Mouse (Mus musculus): Measurements from ENCODE around the gene Poc1b. TPM values are rescaled to one million over a fixed set of nuclear protein-coding genes. Genes with fewer than 3 reads are reported as not detected.

The Poc1b gene
- polyA plus RNA-seq, 1 experiment from 2014 or later, result 6.7 TPM

GRCm38 (mm10) chr10:99164871-99165477 lies 58.1 kb downstream of the Poc1b start:
- DNase-seq (ENCODE audit: low spot score) (peak; percentile 30), ATAC-seq (ENCODE audit: low FRiP score, low TSS enrichment) (peak; percentile 60; the same call in 1 of the 2 replicates)
- no peaks in the 10 kb centered on the region for H3K27me3 ChIP-seq (ENCODE audit: control insufficient read depth, insufficient read depth, low read length)
- H3K9ac ChIP-seq (ENCODE audit: low read length), result no peak overlapping the region
- no peaks in the 10 kb centered on the region for H3K4me1 ChIP-seq (replicated peaks; ENCODE audit: control insufficient read depth, insufficient read depth)
- H3K36me3 ChIP-seq (ENCODE audit: control insufficient read depth, insufficient read depth, low read length), result no peaks in the 10 kb centered on the region
- no peaks in the 10 kb centered on the region for H3K9me3 ChIP-seq (ENCODE audit: control insufficient read depth, low read length)
- peak; percentile 76 for TF ChIP-seq CTCF (IDR thresholded peaks at IDR 0.05; ENCODE audit: low read depth)
- TF ChIP-seq EP300 (optimal IDR thresholded peaks at IDR 0.05), result no peak
- no peak overlapping the region for H3K27ac ChIP-seq (replicated peaks)
- H3K4me2 ChIP-seq (replicated peaks; ENCODE audit: low read depth), result peak overlapping the region; percentile 24; the same call in 1 of the 2 replicates
- 30% methylated on average over 13 of the region's 13 CpGs for WGBS
- H3K4me3 ChIP-seq (ENCODE audit: low read depth, low read length), result no peak overlapping the region

- H3K27me3 ChIP-seq (ENCODE audit: control insufficient read depth, insufficient read depth, low read length), result no peaks in the 10 kb centered on the region
- H3K4me2 ChIP-seq (replicated peaks; ENCODE audit: low read depth), result no peak overlapping the region
- H3K4me3 ChIP-seq (ENCODE audit: low read depth, low read length), result no peak overlapping the region
- no peaks in the 10 kb centered on the region for H3K36me3 ChIP-seq (ENCODE audit: control insufficient read depth, insufficient read depth, low read length)
- peak; percentile 38 for DNase-seq (ENCODE audit: low spot score)
- TF ChIP-seq CTCF (IDR thresholded peaks at IDR 0.05; ENCODE audit: low read depth), result peak; percentile 54
- TF ChIP-seq EP300 (optimal IDR thresholded peaks at IDR 0.05), result no peak
- 48% methylated on average over 7 of the region's 7 CpGs for WGBS
- peak; percentile 22; the same call in 1 of the 2 replicates for ATAC-seq (ENCODE audit: low FRiP score, low TSS enrichment)
- no peaks in the 10 kb centered on the region for H3K9me3 ChIP-seq (ENCODE audit: control insufficient read depth, low read length)
- H3K9ac ChIP-seq (ENCODE audit: low read length), result no peak overlapping the region
- H3K4me1 ChIP-seq (replicated peaks; ENCODE audit: control insufficient read depth, insufficient read depth), result no peaks in the 10 kb centered on the region
- 0 out of 2 replicates have a peak overlapping the region, but pooled peaks have one; percentile 8 for H3K27ac ChIP-seq (replicated peaks)
Observed at GRCm38 (mm10) chr10:99165751-99166282, 59.0 kb downstream of the Poc1b start.

GRCm38 (mm10) chr10:99166392-99166791 lies 59.6 kb downstream of the Poc1b start:
- TF ChIP-seq EP300 (optimal IDR thresholded peaks at IDR 0.05), result no peak
- TF ChIP-seq CTCF (IDR thresholded peaks at IDR 0.05; ENCODE audit: low read depth), result peak; percentile 66
- Histone ChIP-seq H3K27ac (replicated peaks) (no peak overlapping the region), H3K9ac (ENCODE audit: low read length) (no peak overlapping the region), H3K4me3 (ENCODE audit: low read depth, low read length) (no peak overlapping the region), H3K4me2 (replicated peaks; ENCODE audit: low read depth) (no peak overlapping the region), H3K36me3 (ENCODE audit: control insufficient read depth, insufficient read depth, low read length) (no peaks in the 10 kb centered on the region), H3K4me1 (replicated peaks; ENCODE audit: control insufficient read depth, insufficient read depth) (no peaks in the 10 kb centered on the region), H3K9me3 (ENCODE audit: control insufficient read depth, low read length) (no peaks in the 10 kb centered on the region), H3K27me3 (ENCODE audit: control insufficient read depth, insufficient read depth, low read length) (no peaks in the 10 kb centered on the region)
- no peak for ATAC-seq (ENCODE audit: low FRiP score, low TSS enrichment)
- DNase-seq (ENCODE audit: low spot score), result no peak
- 57% methylated on average over 3 of the region's 3 CpGs for WGBS

DNA sequence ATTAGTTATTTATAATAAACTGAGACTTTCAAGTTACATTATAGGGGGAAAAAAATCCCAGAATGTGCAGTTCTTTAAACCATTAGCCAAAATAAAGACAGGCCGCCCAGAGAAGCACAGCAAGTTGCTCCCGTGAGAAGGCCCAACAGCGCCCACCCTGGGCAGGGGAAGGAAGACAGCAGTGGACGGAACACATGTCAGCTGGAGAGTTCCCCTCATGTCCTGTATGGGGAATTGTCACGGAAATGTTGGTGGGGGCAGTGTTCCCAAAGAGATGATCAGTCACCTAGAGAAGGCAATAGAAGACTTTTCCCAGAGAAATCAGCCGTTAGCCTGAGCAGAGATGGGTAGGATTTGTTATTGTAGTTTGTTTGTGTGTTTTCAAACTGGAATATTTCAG lies 61.6 kb downstream of the Poc1b start:
- no peak overlapping the region for H3K4me2 ChIP-seq (replicated peaks; ENCODE audit: low read depth)
- TF ChIP-seq EP300 (optimal IDR thresholded peaks at IDR 0.05) (no peak), CTCF (IDR thresholded peaks at IDR 0.05; ENCODE audit: low read depth) (peak; percentile 50)
- no peaks in the 10 kb centered on the region for H3K36me3 ChIP-seq (ENCODE audit: control insufficient read depth, insufficient read depth, low read length)
- peaks cover 4% of the 10 kb centered on the region; the same call in 1 of the 2 replicates for H3K4me1 ChIP-seq (replicated peaks; ENCODE audit: control insufficient read depth, insufficient read depth)
- peak; percentile 25 for DNase-seq (ENCODE audit: low spot score)
- no peak for ATAC-seq (ENCODE audit: low FRiP score, low TSS enrichment)
- H3K27me3 ChIP-seq (ENCODE audit: control insufficient read depth, insufficient read depth, low read length), result no peaks in the 10 kb centered on the region
- no peak overlapping the region for H3K27ac ChIP-seq (replicated peaks)
- 71% methylated on average over 6 of the region's 6 CpGs for WGBS
- no peak overlapping the region for H3K4me3 ChIP-seq (ENCODE audit: low read depth, low read length)
- H3K9me3 ChIP-seq (ENCODE audit: control insufficient read depth, low read length), result no peaks in the 10 kb centered on the region
- H3K9ac ChIP-seq (ENCODE audit: low read length), result no peak overlapping the region

DNA sequence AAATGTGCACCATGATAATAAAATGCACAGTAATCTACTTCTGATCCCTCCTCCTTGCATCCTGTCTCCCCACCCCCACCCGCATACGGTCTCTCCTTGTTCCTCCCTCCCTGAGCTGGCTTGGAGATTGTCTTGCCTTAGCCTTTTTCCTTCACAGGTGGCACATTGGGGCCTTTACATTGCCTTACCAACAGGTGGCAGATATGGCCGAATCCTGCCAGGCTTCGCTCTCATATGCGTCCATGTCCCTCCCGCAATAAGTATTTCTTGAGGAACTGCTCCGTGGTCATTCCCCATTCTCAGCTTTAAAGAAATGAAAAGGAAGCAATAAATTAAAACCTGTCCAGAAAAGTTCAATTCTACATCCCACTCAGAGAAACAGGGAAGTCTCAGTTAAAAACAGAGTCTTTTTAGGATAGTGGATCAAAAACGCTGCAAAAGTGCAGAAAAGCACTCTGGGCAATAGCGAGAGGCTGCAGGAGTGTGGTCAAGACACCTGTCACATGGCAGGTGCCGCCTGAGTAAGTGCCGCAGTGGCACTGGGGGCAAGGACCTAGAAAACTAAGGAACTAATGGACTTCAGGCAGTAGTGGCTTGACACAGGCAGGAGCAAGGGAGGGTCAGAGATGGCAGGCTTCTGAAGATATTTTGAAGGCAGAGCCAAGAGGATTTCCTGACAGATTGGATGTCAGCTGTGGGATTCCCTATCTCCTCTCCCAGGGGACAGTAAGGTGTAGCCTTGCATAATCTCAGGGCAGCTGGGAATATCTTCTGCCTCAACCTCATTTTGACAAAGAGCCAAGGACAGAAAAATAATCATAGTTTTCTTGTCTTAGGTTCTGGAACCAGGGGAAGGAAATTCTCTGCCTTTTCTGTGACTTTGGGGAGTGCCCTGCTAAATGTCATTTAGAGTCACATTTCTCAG lies 62.3 kb downstream of the Poc1b start:
- peaks cover 4% of the 10 kb centered on the region; the same call in 1 of the 2 replicates for H3K4me1 ChIP-seq (replicated peaks; ENCODE audit: control insufficient read depth, insufficient read depth)
- ATAC-seq (ENCODE audit: low FRiP score, low TSS enrichment), result 0 out of 2 replicates have a peak, but pooled peaks have one; percentile 13
- WGBS, result 60% methylated on average over 11 of the region's 11 CpGs
- H3K9ac ChIP-seq (ENCODE audit: low read length), result no peak overlapping the region
- peak overlapping the region; percentile 76 for H3K27ac ChIP-seq (replicated peaks)
- H3K9me3 ChIP-seq (ENCODE audit: control insufficient read depth, low read length), result no peaks in the 10 kb centered on the region
- no peak overlapping the region for H3K4me3 ChIP-seq (ENCODE audit: low read depth, low read length)
- no peaks in the 10 kb centered on the region for H3K36me3 ChIP-seq (ENCODE audit: control insufficient read depth, insufficient read depth, low read length)
- peak; percentile 33 for DNase-seq (ENCODE audit: low spot score)
- H3K4me2 ChIP-seq (replicated peaks; ENCODE audit: low read depth), result 0 out of 2 replicates have a peak overlapping the region, but pooled peaks have one; percentile 2
- TF ChIP-seq EP300 (optimal IDR thresholded peaks at IDR 0.05) (no peak), CTCF (IDR thresholded peaks at IDR 0.05; ENCODE audit: low read depth) (peak; percentile 70)
- H3K27me3 ChIP-seq (ENCODE audit: control insufficient read depth, insufficient read depth, low read length), result no peaks in the 10 kb centered on the region
